Comparison of ENCODE assay signal across 9 mouse cellular contexts in genomic region chrX:145348377-145349203, GRCm38 (mm10). TPM values are rescaled to one million over a fixed set of nuclear protein-coding genes. Genes with fewer than 3 reads are reported as not detected.
DNase-seq lines count a peak whose midpoint lies in the region; ATAC-seq and TF ChIP-seq lines count a peak whose summit lies in the region.
"Had no signal": no experiment of that assay in that cellular context is flagged by ENCODE, and none has a peak within 500 bp of the region (broad histone marks: within the 10 kb centered on the region; RNA-seq: fewer than 3 reads in every experiment).

TSS of gene Lhfpl1 (minus strand) at chrX:145349089.

- 0 out of 2 replicates have a peak, but pooled peaks have one; percentile 15 for ATAC-seq in liver, postnatal 0 days
- no peak for ATAC-seq in liver, embryonic 11.5 days (replicated peaks; ENCODE audit: low FRiP score)
- 0 out of 2 replicates have a peak, but pooled peaks have one; percentile 26 for ATAC-seq in intestine, embryonic 16.5 days

- H3K9me3 ChIP-seq in liver, postnatal 0 days (ENCODE audit: low read length) = no peaks in the 10 kb centered on the region
- no peaks in the 10 kb centered on the region for H3K9me3 ChIP-seq in liver, embryonic 11.5 days (ENCODE audit: control insufficient read depth, low read length)
- H3K9me3 ChIP-seq in embryonic facial prominence, embryonic 10.5 days = no peaks in the 10 kb centered on the region
- no peaks in the 10 kb centered on the region for H3K9me3 ChIP-seq in intestine, embryonic 16.5 days (ENCODE audit: control insufficient read depth, low read length)

- no peak within 1 kb of the TSS for H3K4me2 ChIP-seq in liver, postnatal 0 days (ENCODE audit: low read depth, low read length)
- no peak within 1 kb of the TSS for H3K4me2 ChIP-seq in liver, embryonic 11.5 days
- no peak within 1 kb of the TSS for H3K4me2 ChIP-seq in intestine, embryonic 16.5 days (ENCODE audit: low read depth, low read length)

- TF ChIP-seq EP300 in liver, postnatal 0 days (IDR thresholded peaks at IDR 0.05; ENCODE audit: low read depth) = no peak

- no peaks in the 10 kb centered on the region for H3K27me3 ChIP-seq in liver, postnatal 0 days (ENCODE audit: insufficient read depth, low read length)
- no peaks in the 10 kb centered on the region; the same call in 1 of the 2 replicates for H3K27me3 ChIP-seq in liver, embryonic 11.5 days (replicated peaks; ENCODE audit: control insufficient read depth, insufficient read depth, low read length)
- H3K27me3 ChIP-seq in embryonic facial prominence, embryonic 10.5 days (replicated peaks; ENCODE audit: low read depth, poor library complexity, severe bottlenecking) = peaks cover 18% of the 10 kb centered on the region; the same call in 1 of the 2 replicates
- H3K27me3 ChIP-seq in intestine, embryonic 16.5 days (replicated peaks; ENCODE audit: control insufficient read depth, insufficient read depth, low read length) = no peaks in the 10 kb centered on the region
- H3K27me3 ChIP-seq in thymus, adult 2 months (ENCODE audit: control insufficient read depth, insufficient read depth, low read length) = no peaks in the 10 kb centered on the region

- no peak within 1 kb of the TSS for H3K27ac ChIP-seq in liver, postnatal 0 days (ENCODE audit: low read depth)
- H3K27ac ChIP-seq in liver, embryonic 11.5 days (ENCODE audit: low read depth, low read length) = no peak within 1 kb of the TSS
- peak within 1 kb of the TSS; percentile 72 for H3K27ac ChIP-seq in embryonic facial prominence, embryonic 10.5 days (replicated peaks)
- H3K27ac ChIP-seq in intestine, embryonic 16.5 days (ENCODE audit: low read length) = no peak within 1 kb of the TSS
- peak within 1 kb of the TSS; percentile 56 for H3K27ac ChIP-seq in thymus, adult 2 months (ENCODE audit: control insufficient read depth, insufficient read depth, low read length)

- no peak for TF ChIP-seq POLR2A in thymus, adult 2 months (IDR thresholded peaks at IDR 0.05; ENCODE audit: control insufficient read depth, extremely low read depth, insufficient read depth, low read length, poor library complexity)

- no peak for DNase-seq in liver, postnatal 0 days
- no peak for DNase-seq in liver, embryonic 11.5 days (ENCODE audit: low spot score)
- DNase-seq in embryonic facial prominence, embryonic 10.5 days (ENCODE audit: low spot score) = peak; percentile 51
- peak; percentile 9 for DNase-seq in thymus, adult 2 months
- no peak for DNase-seq in gastrocnemius, postnatal 10 days
- no peak for DNase-seq in urinary bladder, postnatal 36 days (ENCODE audit: low spot score in 2 of 2)
- DNase-seq: kidney, adult 9 months had no signal

- H3K36me3 ChIP-seq in liver, postnatal 0 days (replicated peaks; ENCODE audit: insufficient read depth, low read length) = no peaks in the 10 kb centered on the region
- no peaks in the 10 kb centered on the region for H3K36me3 ChIP-seq in liver, embryonic 11.5 days (ENCODE audit: control insufficient read depth, insufficient read depth, low read length)
- H3K36me3 ChIP-seq in embryonic facial prominence, embryonic 10.5 days (replicated peaks) = no peaks in the 10 kb centered on the region
- no peaks in the 10 kb centered on the region for H3K36me3 ChIP-seq in intestine, embryonic 16.5 days (ENCODE audit: control insufficient read depth, insufficient read depth, low read length)
- H3K36me3 ChIP-seq in thymus, adult 2 months (ENCODE audit: control insufficient read depth, insufficient read depth, low read length) = no peaks in the 10 kb centered on the region

- H3K9ac ChIP-seq in liver, postnatal 0 days (replicated peaks) = no peak within 1 kb of the TSS
- H3K9ac ChIP-seq in liver, embryonic 11.5 days (ENCODE audit: low read depth, low read length) = no peak within 1 kb of the TSS
- H3K9ac ChIP-seq in intestine, embryonic 16.5 days (ENCODE audit: low read depth, low read length) = no peak within 1 kb of the TSS

- no peak for TF ChIP-seq CTCF in liver, postnatal 0 days (IDR thresholded peaks at IDR 0.05; ENCODE audit: low read depth)
- TF ChIP-seq CTCF in thymus, adult 2 months (IDR thresholded peaks at IDR 0.05; ENCODE audit: borderline replicate concordance, control insufficient read depth, extremely low read depth, insufficient read depth, low read length, poor library complexity) = no peak

- H3K4me1 ChIP-seq in liver, postnatal 0 days (ENCODE audit: insufficient read depth) = no peaks in the 10 kb centered on the region
- no peaks in the 10 kb centered on the region for H3K4me1 ChIP-seq in liver, embryonic 11.5 days (replicated peaks; ENCODE audit: control insufficient read depth, insufficient read depth, low read length)
- H3K4me1 ChIP-seq in embryonic facial prominence, embryonic 10.5 days = peaks cover 6% of the 10 kb centered on the region
- no peaks in the 10 kb centered on the region for H3K4me1 ChIP-seq in intestine, embryonic 16.5 days (ENCODE audit: control insufficient read depth, insufficient read depth, low read length)
- peaks cover 8% of the 10 kb centered on the region for H3K4me1 ChIP-seq in thymus, adult 2 months (replicated peaks; ENCODE audit: control insufficient read depth, insufficient read depth, low read length)

- WGBS in liver, postnatal 0 days (ENCODE audit: insufficient replicate concordance) = 31% methylated on average over 7 of the region's 7 CpGs
- WGBS in liver, embryonic 11.5 days = 34% methylated on average over 7 of the region's 7 CpGs
- 30% methylated on average over 7 of the region's 7 CpGs for WGBS in embryonic facial prominence, embryonic 10.5 days
- WGBS in intestine, embryonic 16.5 days = 40% methylated on average over 7 of the region's 7 CpGs
- 16% methylated on average over 7 of the region's 7 CpGs for WGBS in thymus, adult 2 months

- H3K4me3 ChIP-seq in liver, postnatal 0 days (ENCODE audit: low read depth, low read length) = no peak within 1 kb of the TSS
- no peak within 1 kb of the TSS for H3K4me3 ChIP-seq in liver, embryonic 11.5 days (ENCODE audit: low read depth, low read length)
- H3K4me3 ChIP-seq in embryonic facial prominence, embryonic 10.5 days = 0 out of 2 replicates have a peak within 1 kb of the TSS, but pooled peaks have one; percentile 28
- H3K4me3 ChIP-seq in intestine, embryonic 16.5 days (ENCODE audit: low read length) = no peak within 1 kb of the TSS
- 0 out of 2 replicates have a peak within 1 kb of the TSS, but pooled peaks have one; percentile 1 for H3K4me3 ChIP-seq in thymus, adult 2 months (ENCODE audit: control insufficient read depth, insufficient read depth, low read length)

RNA-seq across cellular contexts. Expression of gene Lhfpl1, which starts in this region (rescaled TPM):
- polyA plus RNA-seq in liver, postnatal 0 days (2015; fragmentation: Nextera tagmentation; extraction: Ambion mirVana) = not detected in 2 replicates
- 0.26 TPM in 2 replicates for polyA plus RNA-seq in liver, embryonic 11.5 days (2014; fragmentation: Nextera tagmentation; extraction: Ambion mirVana)
- polyA plus RNA-seq in embryonic facial prominence, embryonic 10.5 days (2016; fragmentation: Nextera tagmentation; extraction: Ambion mirVana) = 0.84 and 1.7 TPM in 2 replicates
- 0.40 and 0.76 TPM in 2 replicates for polyA plus RNA-seq in intestine, embryonic 16.5 days (2015; fragmentation: Nextera tagmentation; extraction: Ambion mirVana)
- polyA plus RNA-seq in thymus, adult 2 months (2012; rRNA removed) = 0.33 and 0.46 TPM in 2 replicates
- total RNA-seq in gastrocnemius, postnatal 10 days (2021) = 1 to 10 TPM in 1 of 2 experiments, under 1 TPM in 1; 0.78 to 1.8 TPM
- polyA plus RNA-seq: liver, embryonic 16.5 days had no signal

Comparison
In these comparisons a context has a peak if more than half of its experiments do, and no peak if none do; other contexts are left out.
1. Peak in ATAC-seq in liver, postnatal 0 days; RNA of the gene not detected or under 1 TPM.
2. Peak in ATAC-seq in intestine, embryonic 16.5 days; RNA of the gene not detected or under 1 TPM.
3. Peak in DNase-seq, H3K4me3 ChIP-seq and H3K27ac ChIP-seq in thymus, adult 2 months; RNA of the gene not detected or under 1 TPM.